Mouse (Mus musculus) induced T-regulatory cell, adult 2 months (primary cell): ENCODE measurements around the gene Zbtb44.

Experiments
- DNase-seq: peaks from one replicate; pipeline ENCODE4 v3.0.0-alpha.2; 2012; ENCODE audit warnings: low read depth

The Zbtb44 gene

DNA sequence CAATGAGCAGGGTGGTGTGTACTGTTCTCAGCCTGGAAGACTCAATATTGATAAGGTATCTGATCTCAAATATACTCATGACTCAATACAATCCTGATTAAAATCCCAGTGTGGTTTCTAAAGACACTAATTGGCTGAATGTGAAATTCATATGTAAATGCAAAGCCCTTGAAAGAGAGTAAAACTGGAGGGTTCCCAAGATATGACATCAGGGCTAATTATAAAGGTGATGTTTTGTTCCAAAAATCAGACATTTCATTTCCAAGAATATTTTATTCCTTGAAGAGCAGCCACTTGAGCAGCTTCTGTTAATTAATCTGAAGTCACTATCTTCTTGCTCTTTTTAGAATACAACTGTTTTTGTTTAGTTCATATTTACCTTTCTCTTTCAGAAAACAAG is 85.1 kb downstream of the Zbtb44 start:
- DNase-seq, result no peak

DNA sequence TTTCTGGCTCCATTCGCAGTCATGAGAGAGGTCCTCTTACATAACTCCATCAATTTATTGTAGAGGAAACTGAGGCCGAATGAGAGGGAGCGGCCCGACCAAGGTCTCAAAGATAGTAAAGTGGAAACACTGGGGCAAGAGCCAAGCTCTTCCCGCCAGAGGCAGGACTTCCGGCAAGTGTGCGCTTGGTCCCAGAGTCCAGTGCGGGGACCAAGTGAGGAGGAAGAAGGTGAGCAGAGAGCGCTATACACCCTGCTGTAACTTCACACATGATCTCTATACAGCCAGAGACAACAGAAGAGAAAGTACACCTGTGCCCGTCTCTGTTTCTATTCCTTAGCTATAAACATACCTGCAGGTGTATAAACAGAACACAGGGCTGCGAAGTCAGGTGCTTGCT is 86.6 kb downstream of the Zbtb44 start:
- no peak for DNase-seq

DNA sequence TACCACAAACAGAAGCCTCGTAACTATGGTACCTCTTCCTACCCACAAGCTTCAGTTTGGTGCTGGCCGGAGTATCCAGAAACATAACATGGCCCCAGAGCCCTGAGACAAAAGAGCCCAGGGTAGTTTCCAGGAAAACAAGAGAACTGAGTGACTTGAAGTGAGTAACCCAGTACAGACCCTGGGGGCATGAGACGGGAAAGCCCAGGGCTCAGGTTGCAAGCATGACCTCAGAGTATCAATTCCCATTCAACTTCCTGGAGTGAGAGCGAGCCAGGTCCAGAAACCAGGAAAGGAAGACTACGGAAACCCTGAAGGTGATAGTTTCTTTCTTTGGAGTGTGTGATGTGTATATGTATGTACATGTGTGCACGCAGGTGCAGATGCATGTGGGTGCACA is 87.0 kb downstream of the Zbtb44 start:
- no peak for DNase-seq

DNA sequence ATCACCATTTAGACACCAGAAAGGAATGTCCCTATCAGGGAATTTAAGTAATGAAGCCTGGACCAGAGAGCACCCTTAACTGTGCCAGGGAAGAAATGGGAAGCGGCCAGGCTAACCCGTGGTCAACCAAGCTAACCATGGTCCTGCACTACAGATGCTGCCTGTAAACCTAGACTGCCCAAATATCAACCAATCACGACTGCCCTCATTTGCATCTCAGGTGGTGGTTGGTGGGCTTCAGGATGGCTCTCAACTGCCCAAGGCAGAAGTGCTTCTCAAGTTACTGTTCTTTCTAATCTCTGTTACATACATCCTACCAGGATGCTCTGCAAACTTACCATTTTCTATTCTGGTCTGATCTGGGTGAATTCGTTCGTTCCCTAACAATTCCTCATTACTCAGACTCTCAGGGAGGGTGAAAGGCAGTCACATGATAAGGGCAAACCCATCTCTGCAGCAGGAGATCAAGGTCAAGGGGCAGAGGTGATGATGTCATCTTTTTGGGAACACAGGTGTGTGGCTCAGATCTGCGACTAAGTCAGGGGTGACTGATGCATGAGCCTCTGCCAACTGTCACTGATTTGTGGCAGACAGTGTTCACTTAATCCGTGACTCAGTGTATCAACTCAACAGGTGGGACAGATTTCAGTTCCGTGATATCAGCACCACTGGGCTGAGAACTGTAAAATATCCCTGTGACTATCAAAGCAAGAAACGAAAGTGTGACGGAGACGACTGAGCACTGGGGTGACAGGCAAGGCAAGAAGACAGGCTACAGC is 88.3 kb downstream of the Zbtb44 start:
- DNase-seq, result no peak

DNA sequence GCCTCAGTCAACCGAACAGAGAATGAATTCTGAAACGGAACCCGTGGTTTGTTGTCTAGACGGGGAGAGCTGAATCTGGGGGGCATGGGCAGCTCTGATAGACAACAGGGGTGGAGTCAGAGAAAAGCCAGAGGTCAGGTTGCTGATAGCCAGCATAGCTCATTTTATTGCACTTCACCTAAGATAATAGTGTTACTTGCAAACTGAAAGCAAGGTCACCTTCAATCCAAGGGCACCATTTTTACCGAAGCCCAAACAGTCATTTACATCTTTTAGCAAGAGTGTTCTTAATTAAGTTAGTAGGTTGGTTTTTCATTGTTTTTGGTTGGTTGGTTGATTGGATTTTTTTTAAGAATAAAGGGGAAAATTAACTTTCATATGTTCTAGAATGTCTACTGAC is 89.0 kb downstream of the Zbtb44 start:
- no peak for DNase-seq

DNA sequence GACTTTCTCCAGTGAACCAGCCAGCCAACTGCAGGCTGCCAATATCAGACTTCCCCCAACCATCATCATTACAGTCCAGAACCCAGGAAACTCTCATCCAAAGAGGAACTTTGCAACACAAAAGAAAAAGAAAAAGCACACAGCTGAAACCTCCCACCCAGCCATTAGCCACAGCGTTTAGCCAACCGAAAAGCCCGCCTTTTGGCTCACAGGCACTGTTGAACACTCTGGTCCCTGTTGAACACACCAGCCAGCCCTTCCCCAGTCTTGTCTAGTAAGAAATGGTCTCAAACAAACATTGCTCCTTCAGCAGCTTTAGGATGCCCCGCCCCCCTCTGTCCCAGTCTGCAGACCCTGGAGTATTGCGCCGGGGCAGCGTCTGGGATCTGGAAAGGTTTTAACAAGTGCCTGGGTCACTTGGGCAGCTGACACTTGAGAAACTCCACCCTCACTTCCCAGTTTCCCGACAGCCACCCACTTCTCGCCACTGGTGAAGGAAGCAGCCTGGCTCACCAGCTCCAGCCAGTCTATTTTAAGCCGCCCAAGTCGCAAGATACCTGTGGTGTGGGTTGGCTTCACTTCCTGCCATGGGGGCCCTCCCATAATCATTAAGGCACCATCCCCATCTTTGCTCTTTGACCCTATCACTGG is 89.6 kb downstream of the Zbtb44 start:
- DNase-seq, result no peak

DNA sequence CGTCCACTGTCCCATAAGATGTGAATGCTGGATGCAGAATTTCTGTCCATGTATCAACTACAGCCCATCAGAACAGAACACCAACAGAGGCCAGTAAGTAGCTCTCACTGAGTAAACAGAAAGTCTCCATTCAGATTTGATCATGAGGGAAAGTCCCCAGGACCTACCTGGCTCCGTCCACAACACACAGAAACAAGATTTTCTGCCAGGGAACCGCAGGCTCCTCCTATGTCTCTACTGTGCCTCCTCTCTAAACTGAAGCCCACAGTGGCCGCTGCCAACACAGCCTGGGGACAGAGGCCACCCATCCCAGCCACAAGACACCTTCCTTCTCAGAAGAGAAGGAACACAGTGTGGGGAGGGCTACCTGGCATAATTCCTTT is 90.1 kb downstream of the Zbtb44 start:
- peak; percentile 62 for DNase-seq

DNA sequence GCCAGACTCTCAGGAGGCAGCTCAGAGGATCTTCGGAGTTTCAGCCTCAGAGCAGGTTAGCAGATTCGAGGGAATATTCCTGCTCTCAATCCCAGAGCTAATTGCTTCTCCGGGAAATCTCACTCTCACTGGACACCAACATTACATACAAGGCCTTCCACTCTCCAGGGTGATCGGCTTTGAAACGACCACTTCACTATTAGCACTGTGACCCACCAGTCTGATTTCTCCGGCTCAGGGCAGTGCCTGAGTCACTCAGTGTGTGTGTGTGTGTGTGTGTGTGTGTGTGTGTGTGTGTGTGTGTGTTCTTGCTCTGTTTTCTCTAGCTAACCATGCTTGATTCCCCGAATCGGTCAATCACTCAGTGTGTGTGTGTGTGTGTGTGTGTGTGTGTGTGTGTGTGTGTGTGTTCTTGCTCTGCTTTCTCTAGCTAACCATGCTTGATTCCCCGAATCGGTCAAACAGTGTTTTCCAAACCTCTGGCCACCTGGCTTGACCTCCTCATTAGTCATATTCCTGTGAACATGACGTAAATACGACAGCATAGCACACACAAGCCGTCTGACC is 92.1 kb downstream of the Zbtb44 start:
- no peak for DNase-seq
